Mouse (Mus musculus): ENCODE data around the gene Ptprg. TPM values are rescaled to one million over a fixed set of nuclear protein-coding genes. Genes with fewer than 3 reads are reported as not detected.

Ptprg gene
- total RNA-seq, 2 experiments from 2014 or later: 85.9 to 111 TPM

DNA sequence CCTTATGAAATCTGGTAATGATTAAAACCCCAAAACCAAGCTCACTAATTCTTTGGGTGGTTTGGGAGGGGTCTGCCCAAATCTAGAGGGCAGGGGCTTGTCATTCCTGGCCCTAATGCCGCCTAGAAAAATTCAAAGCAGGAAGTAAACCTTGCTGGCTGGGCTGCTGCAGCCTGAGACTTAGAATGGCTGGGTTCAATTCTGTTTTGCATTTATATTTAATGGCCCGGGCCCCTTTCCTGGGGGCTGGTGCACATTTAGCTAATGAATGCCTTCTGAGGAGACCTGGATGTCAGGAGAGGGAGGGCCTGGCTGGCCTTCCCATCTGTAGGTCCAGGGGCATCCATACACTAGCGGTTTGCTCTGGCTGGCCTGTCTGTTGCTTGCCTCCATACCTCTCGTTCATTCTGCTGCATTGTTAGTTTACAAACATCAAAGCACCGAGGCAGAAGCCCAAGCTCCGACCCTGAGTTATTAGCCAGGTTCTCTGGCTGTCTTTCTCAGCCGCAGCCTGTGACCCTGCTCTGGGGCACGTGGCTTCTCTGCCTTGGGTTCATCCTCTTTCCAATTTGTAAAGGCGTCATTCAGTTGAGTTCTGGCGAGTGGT is 67.7 kb downstream of the Ptprg start:
- H3K27ac ChIP-seq: no peak overlapping the region
- intact Hi-C loops (cut with DNase I): loop anchor here (5.0 kb wide), 1 partner anchor 59 kb away; no protein-coding TSS in a partner anchor
- TF ChIP-seq CTCF (IDR thresholded peaks at IDR 0.05): no peak

DNA sequence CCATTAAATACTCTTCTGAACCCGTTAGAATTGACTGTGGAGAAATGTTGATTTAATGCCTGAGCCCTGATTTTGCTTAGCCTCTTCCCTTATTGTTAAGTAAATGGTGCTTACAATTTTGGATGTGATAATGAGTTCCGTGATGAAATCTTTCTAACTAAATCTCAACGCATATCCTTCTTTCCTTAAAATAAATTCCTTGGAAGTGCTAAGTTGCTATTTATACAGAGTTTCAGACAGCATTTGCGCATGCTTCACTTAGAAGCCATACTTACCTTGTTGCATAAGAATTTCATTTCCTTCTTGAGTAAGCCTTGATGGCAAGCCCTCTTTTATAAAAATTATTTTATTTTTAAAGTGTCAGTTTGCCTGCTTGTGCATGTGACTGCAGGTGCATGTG is 70.2 kb downstream of the Ptprg start:
- intact Hi-C loops (cut with DNase I): loop anchor here (5.0 kb wide), 1 partner anchor 61 kb away; no protein-coding TSS in a partner anchor

More for the DNA sequence above, 67.7 kb downstream of the Ptprg start:
- no peak for DNase-seq (ENCODE audit: extremely low spot score in 1 of 2, low spot score in 2 of 2)
- no peak overlapping the region for H3K4me3 ChIP-seq

DNA sequence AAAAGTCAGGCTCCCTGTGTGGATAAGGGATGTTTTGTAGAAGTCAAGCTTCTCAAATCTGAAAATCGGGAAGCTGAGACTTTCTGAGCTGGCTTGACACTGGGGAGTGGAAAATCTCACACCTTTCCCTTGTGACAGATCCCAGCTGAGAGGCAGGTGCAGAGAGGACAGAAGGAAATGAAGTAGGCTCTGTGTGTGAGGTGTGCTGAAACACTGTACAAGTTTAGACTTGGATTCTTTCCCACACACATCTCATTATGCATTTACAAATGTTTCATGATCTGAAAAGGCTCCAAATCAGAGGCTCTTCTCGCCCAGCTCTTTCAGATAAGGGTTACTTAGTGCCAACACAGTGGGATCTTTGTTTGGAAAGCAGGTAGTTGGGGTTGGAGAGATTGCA is 77.4 kb downstream of the Ptprg start:
- TF ChIP-seq CTCF (IDR thresholded peaks at IDR 0.05): no peak
- no peak for DNase-seq (ENCODE audit: extremely low spot score in 1 of 2, low spot score in 2 of 2)
- H3K4me3 ChIP-seq: no peak overlapping the region
- intact Hi-C loops (cut with DNase I): no loop called here
- no peak overlapping the region for H3K27ac ChIP-seq

More for the DNA sequence above, 70.2 kb downstream of the Ptprg start:
- no peak for TF ChIP-seq CTCF (IDR thresholded peaks at IDR 0.05)
- Histone ChIP-seq H3K4me3 (no peak overlapping the region), H3K27ac (peak overlapping the region; percentile 24; the same call in 1 of the 2 replicates)
- DNase-seq (ENCODE audit: extremely low spot score in 1 of 2, low spot score in 2 of 2): no peak

DNA sequence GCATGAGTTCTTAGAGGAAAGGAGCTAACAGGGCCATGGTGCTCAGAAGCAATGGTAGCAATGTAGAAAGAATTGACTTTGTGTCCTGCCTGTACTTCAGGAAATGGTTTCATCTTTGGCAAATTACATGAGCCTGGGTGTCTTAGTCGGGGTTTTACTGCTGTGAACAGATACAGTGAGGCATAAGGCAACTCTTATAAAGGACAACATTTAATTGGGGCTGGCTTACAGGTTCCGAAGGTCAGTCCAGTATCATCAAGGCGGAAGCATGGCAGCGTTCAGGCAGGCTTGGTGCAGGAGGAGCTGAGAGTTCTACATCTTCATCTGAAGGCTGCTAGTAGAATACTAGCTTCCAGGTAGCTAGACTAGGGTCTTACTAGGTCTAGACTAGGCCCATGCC is 78.2 kb downstream of the Ptprg start:
- H3K4me3 ChIP-seq: no peak overlapping the region
- DNase-seq (ENCODE audit: extremely low spot score in 1 of 2, low spot score in 2 of 2): no peak
- intact Hi-C loops (cut with DNase I): no loop called here
- no peak overlapping the region for H3K27ac ChIP-seq
- TF ChIP-seq CTCF (IDR thresholded peaks at IDR 0.05): no peak

DNA sequence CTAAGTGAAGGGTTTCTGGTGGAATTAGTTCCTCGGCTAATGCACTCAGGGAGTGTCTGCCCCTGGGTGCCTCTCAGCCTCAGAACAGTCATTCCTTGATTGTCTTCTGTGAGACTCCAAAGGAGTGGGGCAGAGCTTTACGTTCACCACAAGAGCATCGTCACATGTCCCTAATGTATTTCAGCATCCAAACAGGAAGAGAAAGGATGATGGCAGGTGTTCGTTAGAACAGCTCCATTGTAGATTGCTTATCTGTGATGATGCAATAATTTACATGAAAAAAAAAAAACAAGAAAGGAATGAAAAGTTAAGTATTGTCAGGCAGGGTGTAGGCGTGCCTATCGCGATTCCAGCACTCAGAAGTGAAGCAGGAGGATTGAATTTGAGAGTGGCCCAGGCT is 84.3 kb downstream of the Ptprg start:
- intact Hi-C loops (cut with DNase I): no loop called here
- no peak for DNase-seq (ENCODE audit: extremely low spot score in 1 of 2, low spot score in 2 of 2)
- no peak for TF ChIP-seq CTCF (IDR thresholded peaks at IDR 0.05)
- Histone ChIP-seq H3K4me3 (no peak overlapping the region), H3K27ac (no peak overlapping the region)

DNA sequence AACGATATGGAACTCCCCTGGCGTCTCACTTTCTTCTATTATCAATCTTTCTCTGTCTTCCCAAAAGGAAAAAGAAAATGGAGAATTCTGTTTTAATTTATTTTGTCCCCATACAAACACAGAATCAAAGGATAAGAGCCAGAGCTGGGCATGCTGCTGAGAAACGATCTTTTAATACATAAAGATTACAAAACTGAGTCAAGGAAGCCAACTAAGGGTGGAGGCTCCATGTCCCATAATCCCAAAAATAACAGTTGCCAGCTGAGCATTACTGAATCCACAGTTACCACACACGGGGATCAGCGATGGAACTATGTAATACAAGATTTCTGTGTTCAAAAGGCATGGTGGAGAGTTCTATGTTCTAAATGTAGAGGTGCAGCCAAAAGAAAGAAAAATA is 86.0 kb downstream of the Ptprg start:
- no peak overlapping the region for H3K4me3 ChIP-seq
- intact Hi-C loops (cut with DNase I): no loop called here
- DNase-seq (ENCODE audit: extremely low spot score in 1 of 2, low spot score in 2 of 2): no peak
- H3K27ac ChIP-seq: no peak overlapping the region
- no peak for TF ChIP-seq CTCF (IDR thresholded peaks at IDR 0.05)

DNA sequence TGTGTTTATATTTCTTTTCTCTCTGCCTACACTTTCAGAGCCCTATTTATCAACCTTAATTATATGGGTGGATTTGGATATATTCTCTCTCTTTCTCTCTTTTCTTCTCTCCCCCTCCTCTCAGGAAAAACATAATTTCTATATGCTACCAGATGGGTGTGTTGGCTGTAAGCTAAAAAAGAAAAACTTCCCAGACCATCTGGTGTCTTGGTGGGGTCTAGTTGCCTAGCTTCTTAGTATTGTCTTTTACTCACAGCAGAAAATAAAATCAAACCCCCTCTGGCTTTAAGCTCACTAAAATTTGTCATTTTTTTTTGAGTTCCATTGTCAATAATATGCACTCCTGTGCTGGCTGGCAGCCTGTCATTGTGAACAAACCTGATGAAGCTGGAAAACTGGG is 87.0 kb downstream of the Ptprg start:
- no peak for TF ChIP-seq CTCF (IDR thresholded peaks at IDR 0.05)
- intact Hi-C loops (cut with DNase I): loop anchor here (5.0 kb wide), 1 partner anchor 502 kb away; no protein-coding TSS in a partner anchor
- no peak for DNase-seq (ENCODE audit: extremely low spot score in 1 of 2, low spot score in 2 of 2)
- no peak overlapping the region for H3K4me3 ChIP-seq
- no peak overlapping the region for H3K27ac ChIP-seq

DNA sequence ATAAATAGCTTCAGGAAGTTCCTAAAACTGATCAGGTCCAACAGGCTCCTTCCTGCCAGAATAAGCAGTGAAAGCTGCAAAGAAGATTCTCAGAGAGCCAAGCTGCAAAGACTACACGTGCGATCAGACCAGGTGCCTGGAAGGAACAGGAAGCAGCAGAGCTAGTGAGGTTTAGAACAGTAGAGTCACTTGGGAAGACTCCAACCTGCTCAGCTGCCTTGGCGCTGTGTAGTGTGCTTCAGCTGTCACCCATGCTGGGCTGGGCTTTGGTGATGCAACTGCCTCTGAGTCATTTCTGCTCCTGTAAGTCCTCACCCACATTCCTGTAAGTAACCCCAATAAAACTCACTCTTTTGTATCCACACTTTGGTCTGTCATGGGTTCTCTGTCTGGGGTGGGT is 87.7 kb downstream of the Ptprg start:
- DNase-seq (ENCODE audit: extremely low spot score in 1 of 2, low spot score in 2 of 2): peak; percentile 27 to 52
- Histone ChIP-seq H3K4me3 (no peak overlapping the region), H3K27ac (no peak overlapping the region)
- intact Hi-C loops (cut with DNase I): loop anchor here (5.0 kb wide), 1 partner anchor 501 kb away; no protein-coding TSS in a partner anchor
- TF ChIP-seq CTCF (IDR thresholded peaks at IDR 0.05): no peak

DNA sequence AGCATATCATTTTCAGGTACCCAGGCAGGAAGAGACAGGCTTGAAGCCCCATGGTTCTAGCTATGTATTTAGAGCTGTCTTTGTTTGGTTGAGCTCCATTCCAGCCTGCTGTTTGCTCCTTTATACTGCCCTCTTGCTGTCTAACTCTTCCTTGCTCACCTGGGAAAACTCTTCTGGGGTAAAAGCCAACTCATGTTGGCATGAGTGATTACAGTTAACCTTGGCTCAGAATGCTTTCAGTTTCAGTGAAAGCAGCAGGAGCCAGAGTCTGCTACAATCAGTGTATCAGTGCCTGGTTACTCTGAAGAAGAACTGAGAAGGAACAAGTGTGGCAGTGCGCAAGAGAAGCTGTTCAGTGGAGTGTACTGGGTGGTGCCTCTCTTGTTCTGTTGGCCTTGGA is 89.6 kb downstream of the Ptprg start:
- DNase-seq (ENCODE audit: extremely low spot score in 1 of 2, low spot score in 2 of 2): no peak
- H3K27ac ChIP-seq: no peak overlapping the region
- H3K4me3 ChIP-seq: no peak overlapping the region
- intact Hi-C loops (cut with DNase I): loop anchor here (5.0 kb wide), 1 partner anchor 499 kb away; no protein-coding TSS in a partner anchor
- no peak; the same call in 1 of the 2 replicates for TF ChIP-seq CTCF (IDR thresholded peaks at IDR 0.05)

DNA sequence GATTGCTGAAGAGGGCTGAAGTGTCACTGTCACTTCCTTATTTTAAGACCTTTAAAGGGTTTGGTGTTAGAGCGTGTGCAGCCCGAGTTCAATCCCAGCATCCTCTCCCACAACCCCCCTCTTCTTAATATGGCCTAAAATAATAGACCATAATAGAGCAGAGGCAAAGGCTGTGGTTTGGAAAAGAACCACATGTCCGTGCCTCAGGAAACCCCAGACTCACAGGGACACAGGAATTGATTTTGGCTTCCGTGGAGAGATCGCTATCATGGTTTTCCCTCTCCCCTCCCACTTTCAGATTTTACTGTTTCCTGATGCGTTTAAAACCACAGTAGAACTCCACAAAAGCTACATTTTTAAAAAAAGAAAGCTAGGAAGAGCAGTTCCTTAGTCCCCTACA is 104.0 kb downstream of the Ptprg start:
- no peak overlapping the region for H3K4me3 ChIP-seq
- no peak for TF ChIP-seq CTCF (IDR thresholded peaks at IDR 0.05)
- no peak for DNase-seq (ENCODE audit: extremely low spot score in 1 of 2, low spot score in 2 of 2)
- intact Hi-C loops (cut with DNase I): no loop called here
- no peak overlapping the region for H3K27ac ChIP-seq

DNA sequence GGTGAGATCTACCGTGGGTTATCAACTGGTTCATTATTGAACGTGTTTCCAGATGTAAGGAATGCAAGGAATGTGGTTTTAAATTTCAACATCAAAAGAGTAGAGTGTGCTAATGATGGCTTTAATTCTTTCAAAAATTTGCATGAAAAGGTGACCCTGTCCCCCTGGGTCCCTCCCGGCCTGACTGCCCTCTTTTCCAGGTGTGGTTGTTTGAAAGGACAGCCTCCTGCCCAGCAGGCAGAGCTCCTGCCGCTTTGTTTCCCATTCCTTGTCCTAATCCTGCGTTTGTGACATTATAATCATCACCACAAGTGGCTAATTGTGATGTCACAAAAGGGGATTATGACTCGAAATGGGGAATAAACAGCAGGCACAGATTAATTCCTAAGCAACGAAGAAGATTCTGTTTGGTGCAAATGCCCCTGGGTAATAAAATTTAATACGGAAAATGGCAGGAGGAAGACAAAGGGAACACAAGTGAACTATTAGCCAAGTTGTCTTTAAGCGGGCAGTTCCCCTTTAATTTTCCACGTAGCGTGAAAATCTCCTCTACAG is 110.4 kb downstream of the Ptprg start:
- Histone ChIP-seq H3K27ac (no peak overlapping the region), H3K4me3 (no peak overlapping the region)
- TF ChIP-seq CTCF (IDR thresholded peaks at IDR 0.05): no peak
- no peak for DNase-seq (ENCODE audit: extremely low spot score in 1 of 2, low spot score in 2 of 2)
- intact Hi-C loops (cut with DNase I): no loop called here

DNA sequence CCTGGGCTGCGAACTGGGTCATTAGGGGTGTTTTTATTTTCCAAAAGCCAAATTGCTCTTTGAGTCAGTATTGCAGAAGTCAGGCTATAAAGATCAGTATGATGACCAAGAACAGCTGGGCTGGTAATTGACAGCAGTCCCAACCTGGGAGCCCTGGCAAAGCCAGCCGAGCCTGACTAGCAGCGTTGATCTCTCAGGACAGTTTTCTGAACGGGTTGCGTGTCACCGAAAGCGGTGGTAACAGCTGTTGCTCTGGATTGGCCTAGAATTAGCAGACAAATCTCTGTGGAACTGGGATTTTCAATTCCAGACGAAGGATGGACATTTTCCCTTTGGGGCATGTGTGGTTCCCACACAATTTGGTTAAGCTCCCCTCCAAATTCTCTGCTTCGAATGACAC is 111.0 kb downstream of the Ptprg start:
- DNase-seq (ENCODE audit: extremely low spot score in 1 of 2, low spot score in 2 of 2): no peak
- H3K4me3 ChIP-seq: no peak overlapping the region
- no peak for TF ChIP-seq CTCF (IDR thresholded peaks at IDR 0.05)
- H3K27ac ChIP-seq: no peak overlapping the region
- intact Hi-C loops (cut with DNase I): no loop called here

DNA sequence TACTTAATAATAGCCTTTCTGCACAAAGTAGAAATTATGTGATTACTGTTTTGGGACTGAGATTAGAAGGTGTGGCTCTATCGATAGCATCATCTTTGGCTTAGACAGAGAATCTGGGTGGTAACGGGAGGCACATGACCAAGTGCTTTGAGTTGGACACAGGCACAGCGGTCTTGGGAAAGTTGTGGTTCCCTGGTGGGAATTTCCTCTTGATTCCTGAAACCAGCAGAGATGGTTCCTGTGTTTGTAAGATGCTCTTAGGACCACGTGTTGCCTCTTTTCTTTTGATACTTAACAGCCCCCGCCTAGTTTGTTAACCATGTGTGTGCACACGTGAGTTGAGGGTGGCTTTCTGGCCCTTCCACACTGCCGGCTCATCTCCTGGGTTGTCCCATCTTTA is 111.7 kb downstream of the Ptprg start:
- H3K4me3 ChIP-seq: no peak overlapping the region
- no peak for DNase-seq (ENCODE audit: extremely low spot score in 1 of 2, low spot score in 2 of 2)
- H3K27ac ChIP-seq: no peak overlapping the region
- TF ChIP-seq CTCF (IDR thresholded peaks at IDR 0.05): no peak
- intact Hi-C loops (cut with DNase I): no loop called here
